Mouse (Mus musculus) midbrain, embryonic 13.5 days (tissue): ENCODE results near the gene Snd1. TPM values are rescaled to one million over a fixed set of nuclear protein-coding genes. Genes with fewer than 3 reads are reported as not detected.
A peak's percentile ranks its signal among the peaks of the same experiment; 100 is the strongest.

Experiments
- ATAC-seq: fragments of 200-750 bp; cut with Nextera tagmentation; 2 replicates; pipeline ENCODE4 v1.8.0; 2017; ENCODE audit warnings: mild to moderate bottlenecking, moderate TSS enrichment, moderate library complexity
- H3K27ac ChIP-seq: fragments of 300-500 bp; sonication (generic); 2 replicates; pipeline ENCODE4 v1.5.1; 2015; ENCODE audit warnings: inconsistent platforms, mild to moderate bottlenecking, moderate library complexity
- H3K27me3 ChIP-seq: fragments of 300-500 bp; sonication (generic); 2 replicates; pipeline ENCODE4 v1.6.1; 2015; ENCODE audit warnings: mild to moderate bottlenecking, inconsistent platforms
- H3K36me3 ChIP-seq: fragments of 300-500 bp; sonication (generic); 2 replicates; pipeline ENCODE4 v1.6.1; 2015; ENCODE audit warnings: mild to moderate bottlenecking, inconsistent platforms
- H3K4me1 ChIP-seq: fragments of 300-500 bp; sonication (generic); replicated peaks from 2 replicates; pipeline ENCODE4 v1.6.1; 2015; ENCODE audit warnings: inconsistent platforms
- H3K4me2 ChIP-seq: fragments of 300-500 bp; sonication (generic); replicated peaks from 2 replicates; pipeline ENCODE4 v1.6.1; 2015; ENCODE audit warnings: moderate library complexity, mild to moderate bottlenecking, inconsistent platforms
- H3K4me3 ChIP-seq: fragments of 300-500 bp; sonication (generic); replicated peaks from 2 replicates; pipeline ENCODE4 v1.5.1; 2015; ENCODE audit warnings: mild to moderate bottlenecking, inconsistent platforms
- H3K9ac ChIP-seq: fragments of 300-500 bp; sonication (generic); replicated peaks from 2 replicates; pipeline ENCODE4 v1.6.1; 2015; ENCODE audit warnings: mild to moderate bottlenecking, inconsistent platforms
- H3K9me3 ChIP-seq: fragments of 300-500 bp; sonication (generic); 2 replicates; pipeline ENCODE4 v1.6.1; 2016; ENCODE audit warnings: mild to moderate bottlenecking, inconsistent platforms
- WGBS: fragments of 180-500 bp; shearing (Covaris S2); methylation state at CpG from one replicate; pipeline ENCODE4 v1.1.7; 2015; 5-methylcytosine and 5-hydroxymethylcytosine counted together
- polyA plus RNA-seq: library from polyadenylated mRNA; unstranded; fragments of >200 nt; fragmentation: Nextera tagmentation; extraction: Ambion mirVana; gene quantifications from 2 replicates; pipeline ENCODE4 v1.2.1, GENCODE M21; 2015

Gene Snd1
- polyA plus RNA-seq, 1 experiment from 2014 or later: 86.5 TPM

GRCm38 (mm10) chr6:28831011-28831853, 356.3 kb downstream of the Snd1 start, which contains the start of gene Lrrc4:
TSS of gene Lrrc4 (minus strand) at chr6:28831747.
- H3K36me3 ChIP-seq: peaks cover 6% of the 10 kb centered on the region
- peak within 1 kb of the TSS; percentile 92 for H3K4me2 ChIP-seq
- no peaks in the 10 kb centered on the region for H3K9me3 ChIP-seq
- H3K27ac ChIP-seq: peak within 1 kb of the TSS; percentile 97
- H3K4me3 ChIP-seq: peak within 1 kb of the TSS; percentile 85
- no peak for ATAC-seq
- 20% methylated on average over 27 of the region's 27 CpGs for WGBS
- peak within 1 kb of the TSS; percentile 96 for H3K9ac ChIP-seq
- H3K4me1 ChIP-seq: peaks cover 65% of the 10 kb centered on the region
- H3K27me3 ChIP-seq: peaks cover 11% of the 10 kb centered on the region

- ATAC-seq: peak; percentile 51
- H3K36me3 ChIP-seq: peaks cover 6% of the 10 kb centered on the region
- H3K27me3 ChIP-seq: peaks cover 11% of the 10 kb centered on the region
- peak overlapping the region; percentile 92 for H3K4me2 ChIP-seq
- H3K4me3 ChIP-seq: peak overlapping the region; percentile 85
- no peaks in the 10 kb centered on the region for H3K9me3 ChIP-seq
- H3K4me1 ChIP-seq: peaks cover 56% of the 10 kb centered on the region
- WGBS: under 1% methylated on average over 76 of the region's 82 CpGs
- peak overlapping the region; percentile 96 for H3K9ac ChIP-seq
- peak overlapping the region; percentile 97 for H3K27ac ChIP-seq
Observed at GRCm38 (mm10) chr6:28831854-28832750, 357.2 kb downstream of the Snd1 start.

DNA sequence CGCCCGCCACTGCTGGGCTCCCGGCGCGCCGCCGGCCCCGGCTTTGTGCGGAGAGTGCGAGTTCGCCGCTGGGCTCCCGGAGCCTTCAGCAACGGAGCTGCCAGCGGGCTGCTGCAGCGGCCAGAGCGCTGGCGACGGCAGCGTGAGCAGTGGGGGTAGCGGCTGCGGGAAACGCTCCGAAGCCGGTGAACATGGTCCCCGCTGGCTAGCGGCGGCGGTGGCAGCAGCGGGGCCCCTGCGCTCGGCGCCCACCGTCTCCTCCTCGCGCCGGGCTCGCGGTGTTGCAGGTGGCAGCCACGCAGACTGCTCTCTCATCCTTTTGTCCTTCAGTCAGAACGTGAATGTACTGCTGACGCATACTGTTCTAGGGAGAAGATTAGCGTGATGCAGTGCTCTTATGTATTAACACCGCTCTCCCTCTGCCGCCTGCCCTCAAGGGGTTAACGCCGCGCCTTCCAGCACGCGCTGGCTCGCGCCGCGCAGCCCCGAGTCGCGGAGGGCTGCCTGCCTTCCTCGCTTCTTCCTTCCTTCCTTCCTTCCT, 357.9 kb downstream of the Snd1 start:
- peak overlapping the region; percentile 97 for H3K27ac ChIP-seq
- no peaks in the 10 kb centered on the region for H3K9me3 ChIP-seq
- H3K27me3 ChIP-seq: peaks cover 11% of the 10 kb centered on the region
- peak overlapping the region; percentile 96 for H3K9ac ChIP-seq
- peaks cover 6% of the 10 kb centered on the region for H3K36me3 ChIP-seq
- peaks cover 49% of the 10 kb centered on the region for H3K4me1 ChIP-seq
- peak overlapping the region; percentile 92 for H3K4me2 ChIP-seq
- under 1% methylated on average over 49 of the region's 58 CpGs for WGBS
- peak; percentile 85 for ATAC-seq
- H3K4me3 ChIP-seq: peak overlapping the region; percentile 85

DNA sequence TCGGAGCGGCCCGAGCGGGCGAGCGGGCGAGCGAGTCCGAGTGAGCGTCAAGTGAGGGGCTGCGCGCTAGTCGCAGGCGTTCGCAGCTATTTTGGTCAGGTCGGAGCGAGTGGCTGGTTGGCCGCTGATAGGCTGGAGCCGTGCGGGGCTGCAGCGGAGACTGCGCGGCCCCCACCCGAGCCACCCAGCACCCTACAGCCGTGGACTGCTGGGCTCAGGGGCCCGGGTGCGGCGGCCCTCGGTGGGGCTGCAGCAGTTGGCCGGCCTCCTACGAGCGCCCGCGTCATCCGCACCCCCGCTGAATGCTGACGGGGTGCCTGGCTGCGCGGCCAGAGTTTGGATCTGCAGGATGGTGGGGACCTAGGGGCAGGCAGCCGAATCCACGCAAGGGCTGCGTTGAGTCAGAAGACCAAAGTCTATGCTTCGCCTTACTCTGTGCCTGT, 358.5 kb downstream of the Snd1 start:
- peaks cover 43% of the 10 kb centered on the region for H3K4me1 ChIP-seq
- H3K36me3 ChIP-seq: peaks cover 6% of the 10 kb centered on the region
- peak overlapping the region; percentile 92 for H3K4me2 ChIP-seq
- peak overlapping the region; percentile 96 for H3K9ac ChIP-seq
- peak overlapping the region; percentile 85 for H3K4me3 ChIP-seq
- 1% methylated on average over 37 of the region's 43 CpGs for WGBS
- H3K9me3 ChIP-seq: no peaks in the 10 kb centered on the region
- peak; percentile 84 for ATAC-seq
- H3K27ac ChIP-seq: peak overlapping the region; percentile 97
- H3K27me3 ChIP-seq: peaks cover 11% of the 10 kb centered on the region

DNA sequence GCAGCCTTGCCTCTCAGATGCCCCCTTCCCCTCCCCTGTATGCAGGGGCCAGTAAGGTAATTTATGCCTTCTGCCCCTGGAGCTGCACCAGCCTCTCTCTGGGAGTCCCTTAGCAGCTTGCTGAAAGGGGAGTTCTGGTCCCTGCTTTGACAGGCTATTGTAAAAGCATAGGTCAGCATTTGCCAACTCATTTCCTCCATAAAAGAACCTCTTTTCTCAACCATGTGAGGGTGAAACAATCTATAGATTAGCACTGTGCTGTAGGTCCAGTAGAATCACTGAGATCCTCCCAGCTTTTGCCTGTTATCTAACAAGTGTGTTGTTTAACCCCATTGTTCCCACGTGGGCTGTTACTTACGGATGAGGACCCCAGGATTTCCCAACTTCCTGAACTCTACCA, 359.1 kb downstream of the Snd1 start:
- H3K27ac ChIP-seq: no peak overlapping the region
- WGBS: 34% methylated on average over 2 of the region's 2 CpGs
- H3K9ac ChIP-seq: peak overlapping the region; percentile 96

DNA sequence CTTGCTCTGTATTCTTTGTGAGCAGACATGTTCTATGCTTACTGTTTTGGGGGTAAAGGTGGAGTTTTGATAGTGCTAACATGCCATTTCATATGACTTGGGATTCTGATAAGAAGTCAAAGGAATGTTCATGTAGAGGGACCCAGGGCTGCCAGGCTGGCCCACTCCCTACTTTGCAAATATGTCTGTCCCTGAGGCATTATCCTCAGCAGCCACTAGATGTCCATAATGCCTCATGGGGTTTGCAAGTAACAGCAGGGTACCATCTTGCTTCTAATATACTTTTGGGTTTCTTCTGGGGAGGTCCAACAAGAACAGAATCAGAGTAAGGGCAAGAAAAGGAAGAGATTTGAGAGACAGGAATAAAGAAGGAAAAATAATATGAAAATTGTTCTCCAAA, 361.7 kb downstream of the Snd1 start:
- H3K36me3 ChIP-seq: no peaks in the 10 kb centered on the region
- H3K27ac ChIP-seq: no peak overlapping the region
- no peak for ATAC-seq
- no peak overlapping the region for H3K4me3 ChIP-seq
- H3K4me2 ChIP-seq: no peak overlapping the region
- H3K4me1 ChIP-seq: peaks cover 15% of the 10 kb centered on the region
- peaks cover 11% of the 10 kb centered on the region for H3K27me3 ChIP-seq
- no peak overlapping the region for H3K9ac ChIP-seq
- no peaks in the 10 kb centered on the region for H3K9me3 ChIP-seq

More for the DNA sequence above, 359.1 kb downstream of the Snd1 start:
- H3K4me3 ChIP-seq: peak overlapping the region; percentile 85
- peaks cover 6% of the 10 kb centered on the region for H3K36me3 ChIP-seq
- H3K4me1 ChIP-seq: peaks cover 37% of the 10 kb centered on the region
- no peaks in the 10 kb centered on the region for H3K9me3 ChIP-seq
- 0 out of 2 replicates have a peak, but pooled peaks have one; percentile 0 for ATAC-seq
- H3K4me2 ChIP-seq: peak overlapping the region; percentile 92
- H3K27me3 ChIP-seq: peaks cover 11% of the 10 kb centered on the region

DNA sequence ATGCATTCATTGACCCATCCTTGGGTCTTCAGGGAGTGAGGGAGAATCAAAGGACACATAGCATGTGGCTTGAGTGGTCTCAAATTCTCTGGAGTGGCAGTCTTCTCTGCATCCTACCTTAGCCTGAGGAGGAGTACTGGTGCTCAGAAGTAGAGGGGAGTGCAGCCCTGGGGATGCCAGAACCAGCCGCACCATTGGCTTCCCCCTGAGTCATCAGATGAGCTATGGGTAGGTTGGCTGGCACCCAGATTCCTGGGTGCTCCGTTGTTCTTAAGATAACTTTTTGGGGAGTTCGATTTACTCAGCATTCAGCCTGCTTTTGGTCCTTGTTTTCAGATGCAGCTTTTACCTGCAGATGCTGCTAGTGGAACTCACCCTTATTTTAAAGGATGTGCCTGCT, 366.6 kb downstream of the Snd1 start:
- Histone ChIP-seq H3K27ac (peak overlapping the region; percentile 84; the same call in 1 of the 2 replicates), H3K4me3 (no peak overlapping the region), H3K9ac (no peak overlapping the region), H3K36me3 (no peaks in the 10 kb centered on the region), H3K4me1 (peaks cover 40% of the 10 kb centered on the region), H3K27me3 (no peaks in the 10 kb centered on the region), H3K4me2 (no peak overlapping the region), H3K9me3 (no peaks in the 10 kb centered on the region)
- 93% methylated on average over 3 of the region's 3 CpGs for WGBS
- no peak for ATAC-seq

- Histone ChIP-seq H3K4me2 (peak overlapping the region; percentile 1; the same call in 1 of the 2 replicates), H3K36me3 (no peaks in the 10 kb centered on the region), H3K27me3 (no peaks in the 10 kb centered on the region), H3K27ac (peak overlapping the region; percentile 84), H3K4me1 (peaks cover 43% of the 10 kb centered on the region), H3K9ac (no peak overlapping the region), H3K9me3 (no peaks in the 10 kb centered on the region), H3K4me3 (no peak overlapping the region)
- peak; percentile 91 for ATAC-seq
- WGBS: 15% methylated on average over 4 of the region's 4 CpGs
Observed at GRCm38 (mm10) chr6:28842375-28843276, 367.7 kb downstream of the Snd1 start.

- no peaks in the 10 kb centered on the region for H3K9me3 ChIP-seq
- 30% methylated on average over 4 of the region's 4 CpGs for WGBS
- H3K27ac ChIP-seq: no peak overlapping the region
- no peak overlapping the region for H3K4me3 ChIP-seq
- H3K4me2 ChIP-seq: no peak overlapping the region
- H3K4me1 ChIP-seq: peaks cover 62% of the 10 kb centered on the region
- no peak for ATAC-seq
- H3K9ac ChIP-seq: no peak overlapping the region
- H3K27me3 ChIP-seq: no peaks in the 10 kb centered on the region
- H3K36me3 ChIP-seq: no peaks in the 10 kb centered on the region
Observed at GRCm38 (mm10) chr6:28845610-28846009, 370.7 kb downstream of the Snd1 start.

- H3K9ac ChIP-seq: no peak overlapping the region
- no peak overlapping the region for H3K27ac ChIP-seq
- H3K4me1 ChIP-seq: peaks cover 56% of the 10 kb centered on the region
- H3K9me3 ChIP-seq: no peaks in the 10 kb centered on the region
- no peak overlapping the region for H3K4me2 ChIP-seq
- no peak overlapping the region for H3K4me3 ChIP-seq
- H3K36me3 ChIP-seq: no peaks in the 10 kb centered on the region
- H3K27me3 ChIP-seq: no peaks in the 10 kb centered on the region
- 73% methylated on average over 6 of the region's 6 CpGs for WGBS
- no peak for ATAC-seq
Observed at GRCm38 (mm10) chr6:28847616-28848015, 372.7 kb downstream of the Snd1 start.

- Histone ChIP-seq H3K4me2 (no peak overlapping the region), H3K9me3 (no peaks in the 10 kb centered on the region), H3K4me3 (no peak overlapping the region), H3K36me3 (no peaks in the 10 kb centered on the region), H3K4me1 (peaks cover 55% of the 10 kb centered on the region), H3K9ac (no peak overlapping the region), H3K27me3 (no peaks in the 10 kb centered on the region), H3K27ac (no peak overlapping the region)
- no peak for ATAC-seq
- 77% methylated on average over 6 of the region's 6 CpGs for WGBS
Observed at GRCm38 (mm10) chr6:28848285-28848794, 373.4 kb downstream of the Snd1 start.
